In the genomic region with DNA sequence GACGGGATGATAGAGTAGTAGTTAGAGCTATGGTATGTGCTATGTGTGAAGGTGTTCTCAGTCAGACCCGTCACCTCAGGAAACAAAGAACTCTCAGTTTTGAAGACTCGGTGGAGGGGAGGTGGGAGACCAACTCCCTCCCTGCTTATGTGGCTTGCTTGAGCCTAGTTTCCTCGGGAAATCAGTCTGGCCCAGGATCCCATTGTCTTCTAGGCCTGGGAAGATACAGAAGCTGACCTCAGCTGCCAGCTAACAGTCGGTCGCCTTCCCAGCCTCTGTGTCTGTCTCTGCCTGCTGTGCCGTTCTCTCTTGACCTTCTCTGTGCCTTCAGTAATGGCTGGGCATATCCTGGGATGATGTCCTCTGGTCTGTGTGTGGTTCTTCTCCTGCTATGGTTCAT, we compare ENCODE assay signal across 11 mouse cellular contexts.
A peak's percentile ranks its signal among the peaks of the same experiment; 100 is the strongest.
DNase-seq lines count a peak whose midpoint lies in the region; ATAC-seq and TF ChIP-seq lines count a peak whose summit lies in the region.
"Had no signal": no experiment of that assay in that cellular context is flagged by ENCODE, and none has a peak within 500 bp of the region (broad histone marks: within the 10 kb centered on the region; RNA-seq: fewer than 3 reads in every experiment).

No protein-coding gene starts in this region.

- H3K4me2 ChIP-seq in heart, embryonic 12.5 days: no peak overlapping the region
- H3K4me2 ChIP-seq in liver, embryonic 13.5 days: no peak overlapping the region
- peak overlapping the region; percentile 8; the same call in 1 of the 2 replicates for H3K4me2 ChIP-seq in heart, postnatal 0 days (ENCODE audit: low read depth, low read length)
- H3K4me2 ChIP-seq in limb, embryonic 13.5 days (replicated peaks): no peak overlapping the region
- H3K4me2 ChIP-seq: embryonic facial prominence, embryonic 15.5 days had no signal

- no peaks in the 10 kb centered on the region for H3K27me3 ChIP-seq in heart, embryonic 12.5 days (replicated peaks)
- no peaks in the 10 kb centered on the region for H3K27me3 ChIP-seq in liver, embryonic 13.5 days
- no peaks in the 10 kb centered on the region for H3K27me3 ChIP-seq in heart, postnatal 0 days (ENCODE audit: control insufficient read depth, insufficient read depth, low read length)
- H3K27me3 ChIP-seq in limb, embryonic 13.5 days: no peaks in the 10 kb centered on the region
- H3K27me3 ChIP-seq: CH12.LX; embryonic facial prominence, embryonic 15.5 days had no signal

- no peaks in the 10 kb centered on the region for H3K36me3 ChIP-seq in heart, embryonic 12.5 days
- H3K36me3 ChIP-seq in liver, embryonic 13.5 days: no peaks in the 10 kb centered on the region
- no peaks in the 10 kb centered on the region for H3K36me3 ChIP-seq in heart, postnatal 0 days (replicated peaks; ENCODE audit: control insufficient read depth, insufficient read depth, low read length)
- H3K36me3 ChIP-seq in limb, embryonic 13.5 days: no peaks in the 10 kb centered on the region
- H3K36me3 ChIP-seq: embryonic facial prominence, embryonic 15.5 days had no signal

- 0 out of 2 replicates have a peak overlapping the region, but pooled peaks have one; percentile 23 for H3K9ac ChIP-seq in heart, embryonic 12.5 days
- H3K9ac ChIP-seq in liver, embryonic 13.5 days: no peak overlapping the region
- no peak overlapping the region for H3K9ac ChIP-seq in heart, postnatal 0 days (replicated peaks; ENCODE audit: low read depth, low read length)
- no peak overlapping the region for H3K9ac ChIP-seq in limb, embryonic 13.5 days
- H3K9ac ChIP-seq: embryonic facial prominence, embryonic 15.5 days had no signal

- peaks cover 60% of the 10 kb centered on the region for H3K4me1 ChIP-seq in heart, embryonic 12.5 days (replicated peaks)
- H3K4me1 ChIP-seq in liver, embryonic 13.5 days (replicated peaks): peaks cover 66% of the 10 kb centered on the region
- H3K4me1 ChIP-seq in heart, postnatal 0 days (ENCODE audit: control insufficient read depth, insufficient read depth): peaks cover 62% of the 10 kb centered on the region
- peaks cover 47% of the 10 kb centered on the region for H3K4me1 ChIP-seq in limb, embryonic 13.5 days

- 39% methylated on average over 7 of the region's 7 CpGs for WGBS in heart, embryonic 12.5 days
- 50% methylated on average over 7 of the region's 7 CpGs for WGBS in liver, embryonic 13.5 days (ENCODE audit: insufficient replicate concordance)
- WGBS in heart, postnatal 0 days: 37% methylated on average over 7 of the region's 7 CpGs
- 63% methylated on average over 7 of the region's 7 CpGs for WGBS in limb, embryonic 13.5 days

- intact Hi-C loops in heart, postnatal 36 days (cut with DNase I): loop anchor here (10.0 kb wide), 1 partner anchor 255 kb away; a partner anchor contains a TSS

- TF ChIP-seq CTCF in heart, postnatal 0 days (IDR thresholded peaks at IDR 0.05; ENCODE audit: low read depth): no peak

- no peak for TF ChIP-seq EP300 in heart, postnatal 0 days (IDR thresholded peaks at IDR 0.05; ENCODE audit: low read depth)

- no peak for DNase-seq in heart, postnatal 36 days
- DNase-seq in liver, embryonic 13.5 days: no peak
- no peak for DNase-seq in liver
- DNase-seq in heart, postnatal 0 days (ENCODE audit: low spot score): no peak
- DNase-seq in spleen, postnatal 14 days (ENCODE audit: low spot score in 2 of 2): no peak
- no peak for DNase-seq in right cerebral cortex, postnatal 10 days (ENCODE audit: low spot score in 2 of 2)
- DNase-seq: cerebellum, postnatal 25 days had no signal

- H3K27ac ChIP-seq in heart, embryonic 12.5 days (ENCODE audit: poor library complexity, severe bottlenecking): 0 out of 2 replicates have a peak overlapping the region, but pooled peaks have one; percentile 49
- H3K27ac ChIP-seq in liver, embryonic 13.5 days: 0 out of 2 replicates have a peak overlapping the region, but pooled peaks have one; percentile 2
- H3K27ac ChIP-seq in heart, postnatal 0 days (ENCODE audit: low read depth): peak overlapping the region; percentile 64
- H3K27ac ChIP-seq in limb, embryonic 13.5 days: peak overlapping the region; percentile 10; the same call in 1 of the 2 replicates
- H3K27ac ChIP-seq: embryonic facial prominence, embryonic 15.5 days had no signal

- no peak overlapping the region for H3K4me3 ChIP-seq in heart, embryonic 12.5 days
- no peak overlapping the region for H3K4me3 ChIP-seq in liver, embryonic 13.5 days (replicated peaks)
- H3K4me3 ChIP-seq in heart, postnatal 0 days (ENCODE audit: low read depth, low read length): no peak overlapping the region
- no peak overlapping the region for H3K4me3 ChIP-seq in limb, embryonic 13.5 days
- H3K4me3 ChIP-seq: embryonic facial prominence, embryonic 15.5 days had no signal

- H3K9me3 ChIP-seq in heart, embryonic 12.5 days (replicated peaks): peaks cover 5% of the 10 kb centered on the region
- H3K9me3 ChIP-seq in liver, embryonic 13.5 days (replicated peaks): no peaks in the 10 kb centered on the region
- H3K9me3 ChIP-seq in heart, postnatal 0 days (replicated peaks; ENCODE audit: control insufficient read depth, low read length): no peaks in the 10 kb centered on the region
- no peaks in the 10 kb centered on the region for H3K9me3 ChIP-seq in limb, embryonic 13.5 days
- H3K9me3 ChIP-seq: embryonic facial prominence, embryonic 15.5 days had no signal

- ATAC-seq in heart, embryonic 12.5 days (ENCODE audit: insufficient number of reproducible peaks, low FRiP score): no peak
- no peak for ATAC-seq in liver, embryonic 13.5 days (ENCODE audit: low read depth)
- no peak for ATAC-seq in heart, postnatal 0 days (ENCODE audit: insufficient read depth, low read depth)
- no peak for ATAC-seq in limb, embryonic 13.5 days (ENCODE audit: low FRiP score, low read depth)

Comparison
In these comparisons a context has a peak if more than half of its experiments do, and no peak if none do; other contexts are left out.
1. H3K27ac ChIP-seq: peak in every context shown above with its lines; median percentile 64 in heart, postnatal 0 days; 49 in heart, embryonic 12.5 days; 10 in limb, embryonic 13.5 days; 2 in liver, embryonic 13.5 days.